Mouse (Mus musculus): Measurements from ENCODE around the gene Tns4.
A peak's percentile ranks its signal among the peaks of the same experiment; 100 is the strongest.

- TF ChIP-seq CTCF (IDR thresholded peaks at IDR 0.05; ENCODE audit: low read depth, low read length) (peak; percentile 14; the same call in 1 of the 2 replicates), POLR2A (IDR thresholded peaks at IDR 0.05; ENCODE audit: borderline replicate concordance, low read depth, low read length) (no peak)
Measured at GRCm38 (mm10) chr11:99023500-99024467, 65.3 kb downstream of the Tns4 start, which contains the start of gene Top2a.

All from bone marrow macrophage, adult 2 months (primary cell).